Mouse (Mus musculus): ENCODE results near the gene C7. TPM values are rescaled to one million over a fixed set of nuclear protein-coding genes. Genes with fewer than 3 reads are reported as not detected.

Gene C7
- polyA plus RNA-seq, 1 experiment, result 0.66 TPM

DNA sequence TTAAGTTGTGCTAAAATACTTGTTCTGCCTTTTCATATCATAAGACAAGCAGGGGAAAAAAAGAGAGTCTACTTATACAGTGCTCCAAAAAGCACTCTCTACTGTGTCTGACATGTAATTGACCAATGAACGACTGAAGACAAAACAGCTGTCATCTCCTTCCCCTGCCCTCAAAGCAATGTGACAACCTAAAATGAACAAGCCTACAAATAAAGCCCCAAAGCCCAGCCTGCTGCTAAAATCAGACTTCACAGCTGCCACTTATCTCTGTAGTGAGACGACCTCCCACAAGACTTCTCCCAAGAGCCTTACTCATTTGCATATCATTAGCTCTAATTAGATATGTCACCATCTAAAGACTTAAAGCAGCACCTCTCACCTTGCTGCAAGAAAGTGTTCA is 60.6 kb downstream of the C7 start:
- 48% methylated on average over 2 of the region's 2 CpGs for WGBS
- TF ChIP-seq POLR2A (IDR thresholded peaks at IDR 0.05; ENCODE audit: low read depth, low read length), result no peak
- no peak for TF ChIP-seq CTCF (IDR thresholded peaks at IDR 0.05; ENCODE audit: extremely low read depth, insufficient read length, insufficient replicate concordance, low read depth, low read length)
- Histone ChIP-seq H3K4me1 (ENCODE audit: control insufficient read depth, insufficient read depth, insufficient read length, low read length) (no peaks in the 10 kb centered on the region), H3K27me3 (ENCODE audit: control insufficient read depth, insufficient read depth, low read length) (no peaks in the 10 kb centered on the region), H3K4me3 (ENCODE audit: low read depth, low read length) (no peak overlapping the region), H3K27ac (ENCODE audit: insufficient read depth, low read depth, low read length) (no peak overlapping the region), H3K36me3 (ENCODE audit: control insufficient read depth, insufficient read depth, low read length) (no peaks in the 10 kb centered on the region)

DNA sequence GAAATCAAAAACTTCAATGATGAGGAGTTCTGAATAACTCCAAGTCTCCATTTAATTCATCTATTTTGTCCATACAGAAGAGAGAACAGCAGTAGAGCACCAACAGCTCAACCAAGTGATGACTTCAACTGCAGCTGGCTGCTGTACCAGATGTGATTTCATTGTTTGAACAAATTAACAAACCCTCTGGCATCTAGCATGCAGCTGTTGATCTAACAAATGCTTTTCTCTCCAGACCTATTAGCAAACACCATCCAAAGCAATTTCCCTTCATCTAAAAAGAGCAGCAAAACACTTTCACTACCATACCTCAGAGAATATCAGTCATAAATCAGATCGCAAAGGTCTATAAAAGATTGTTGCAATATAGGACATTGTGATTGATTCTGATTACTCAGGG is 90.2 kb downstream of the C7 start:
- Histone ChIP-seq H3K4me3 (ENCODE audit: low read depth, low read length) (no peak overlapping the region), H3K27me3 (ENCODE audit: control insufficient read depth, insufficient read depth, low read length) (no peaks in the 10 kb centered on the region; the same call in 1 of the 2 replicates), H3K36me3 (ENCODE audit: control insufficient read depth, insufficient read depth, low read length) (no peaks in the 10 kb centered on the region), H3K27ac (ENCODE audit: insufficient read depth, low read depth, low read length) (no peak overlapping the region), H3K4me1 (ENCODE audit: control insufficient read depth, insufficient read depth, insufficient read length, low read length) (no peaks in the 10 kb centered on the region)
- TF ChIP-seq CTCF (IDR thresholded peaks at IDR 0.05; ENCODE audit: extremely low read depth, insufficient read length, insufficient replicate concordance, low read depth, low read length), result no peak
- no peak for TF ChIP-seq POLR2A (IDR thresholded peaks at IDR 0.05; ENCODE audit: low read depth, low read length)
- WGBS, result 69% methylated on average over 1 of the region's 1 CpGs

Other genes with a start within 250 kb of the C7 start
- gene Mroh2b, start 165.0 kb downstream of the C7 start, polyA plus RNA-seq (2012; rRNA removed), result not detected in 2 replicates
- 1.1 and 1.4 TPM in 2 replicates for gene Card6, start 44.8 kb upstream of the C7 start, polyA plus RNA-seq (2012; rRNA removed)
- 410 and 563 TPM in 2 replicates for gene Rpl37, start 52.9 kb upstream of the C7 start, polyA plus RNA-seq (2012; rRNA removed)
- gene Prkaa1, start 80.1 kb upstream of the C7 start, polyA plus RNA-seq (2012; rRNA removed), result 0.55 and 1.1 TPM in 2 replicates
- gene Ttc33, start 121.8 kb upstream of the C7 start, polyA plus RNA-seq (2012; rRNA removed), result 0.76 and 1.4 TPM in 2 replicates
- gene Ptger4, start 180.4 kb upstream of the C7 start, polyA plus RNA-seq (2012; rRNA removed), result 37.8 and 85.6 TPM in 2 replicates